Mouse (Mus musculus): ENCODE data around the gene Slc11a1. TPM values are rescaled to one million over a fixed set of nuclear protein-coding genes. Genes with fewer than 3 reads are reported as not detected.

The Slc11a1 gene
- total and polyA plus RNA-seq, 3 experiments, result 0.11 TPM; not detected in 2

GRCm38 (mm10) chr1:74364270-74364669 is 10.7 kb upstream of the Slc11a1 start:
- Histone ChIP-seq H3K79me2 (ENCODE audit: control insufficient read depth, insufficient read depth, low read length, poor library complexity) (no peaks in the 10 kb centered on the region), H3K9ac (ENCODE audit: control insufficient read depth, low read depth, low read length, poor library complexity, severe bottlenecking) (no peak overlapping the region), H3K36me3 (ENCODE audit: control insufficient read depth in 1 of 2, insufficient read depth in 2 of 2, low read length in 2 of 2) (peaks cover 0 to 3% of the 10 kb centered on the region in 2 experiments; a peak in 1 of 4 replicates), H3K4me1 (ENCODE audit: control insufficient read depth in 1 of 2, insufficient read depth in 2 of 2, low read length in 2 of 2) (peaks cover 0 to 11% of the 10 kb centered on the region in 2 experiments; a peak in 2 of 4 replicates), H3K27ac (ENCODE audit: control insufficient read depth, low read depth, low read length) (no peak overlapping the region), H3K27me3 (ENCODE audit: control insufficient read depth in 1 of 2, insufficient read depth in 2 of 2, low read length in 2 of 2) (no peaks in the 10 kb centered on the region), H3K4me3 (ENCODE audit: control insufficient read depth in 1 of 2, insufficient read depth in 1 of 2, low read depth in 2 of 2, low read length in 2 of 2) (no peak overlapping the region), H3K9me3 (replicated peaks; ENCODE audit: insufficient read depth, low read length) (no peaks in the 10 kb centered on the region)
- no peak for DNase-seq (ENCODE audit: low read depth, low spot score)
- TF ChIP-seq NRF1 (IDR thresholded peaks at IDR 0.05; ENCODE audit: insufficient read depth, low read depth, low read length, poor library complexity, severe bottlenecking) (no peak), RCOR1 (IDR thresholded peaks at IDR 0.05; ENCODE audit: low read depth, low read length) (no peak), CHD1 (IDR thresholded peaks at IDR 0.05; ENCODE audit: low read depth, low read length) (no peak), USF1 (IDR thresholded peaks at IDR 0.05; ENCODE audit: low read depth, low read length) (no peak), USF2 (IDR thresholded peaks at IDR 0.05; ENCODE audit: borderline replicate concordance in 1 of 2, insufficient read depth in 1 of 2, low read depth in 1 of 2, low read length in 2 of 2) (no peak), RAD21 (IDR thresholded peaks at IDR 0.05; ENCODE audit: low read depth, low read length) (no peak), CHD2 (IDR thresholded peaks at IDR 0.05; ENCODE audit: low read length) (no peak), ZC3H11A (IDR thresholded peaks at IDR 0.05; ENCODE audit: low read depth, low read length) (no peak), TBP (IDR thresholded peaks at IDR 0.05; ENCODE audit: low read depth, low read length) (no peak), UBTF (IDR thresholded peaks at IDR 0.05; ENCODE audit: borderline replicate concordance, insufficient read depth, low read depth, low read length) (no peak)

DNA sequence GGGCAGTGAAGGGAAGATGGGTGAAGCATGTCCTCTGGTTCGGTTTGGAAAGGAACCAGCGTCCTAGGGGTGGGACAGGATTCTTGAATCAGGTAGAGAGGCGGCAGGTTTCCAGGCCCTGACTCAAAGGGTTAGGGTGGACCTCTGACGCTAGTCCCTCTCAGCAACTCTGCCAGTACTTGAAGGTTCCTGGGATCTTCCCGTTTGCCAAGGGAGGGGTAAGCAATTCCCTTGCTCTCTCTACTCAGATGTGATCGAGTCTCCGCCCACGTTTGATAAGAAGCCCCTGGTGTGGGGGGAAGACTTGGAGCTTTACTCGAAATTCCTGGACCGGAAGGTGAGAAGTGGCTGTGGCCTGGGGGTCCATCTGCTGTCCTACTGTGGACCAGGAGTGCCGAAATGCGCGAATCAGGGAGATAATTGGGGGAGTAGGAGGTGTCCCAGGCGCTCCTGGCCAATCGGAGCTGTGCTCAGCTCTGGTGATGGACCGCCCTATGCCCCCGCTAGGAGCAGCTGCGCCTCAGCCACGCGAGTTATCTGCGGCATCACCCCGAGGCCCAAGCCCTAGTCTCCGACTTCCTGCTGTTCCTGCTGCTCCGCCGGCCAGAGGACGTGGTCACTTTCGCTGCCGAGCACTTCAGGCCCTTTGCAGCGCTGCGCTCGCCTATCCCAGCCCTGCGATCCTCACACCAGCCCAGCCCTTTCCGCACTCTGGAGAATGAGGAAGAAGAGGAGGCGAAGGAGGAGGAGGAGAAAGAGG is 6.9 kb upstream of the Slc11a1 start:
- Histone ChIP-seq H3K27me3 (ENCODE audit: control insufficient read depth in 1 of 2, insufficient read depth in 2 of 2, low read length in 2 of 2) (no peaks in the 10 kb centered on the region; a peak in 1 of 4 replicates), H3K4me1 (ENCODE audit: control insufficient read depth in 1 of 2, insufficient read depth in 2 of 2, low read length in 2 of 2) (peaks cover 0 to 11% of the 10 kb centered on the region in 2 experiments; a peak in 2 of 4 replicates), H3K9ac (ENCODE audit: control insufficient read depth, low read depth, low read length, poor library complexity, severe bottlenecking) (peak overlapping the region; percentile 35), H3K36me3 (ENCODE audit: control insufficient read depth in 1 of 2, insufficient read depth in 2 of 2, low read length in 2 of 2) (peaks cover 0 to 3% of the 10 kb centered on the region in 2 experiments; a peak in 1 of 4 replicates), H3K9me3 (replicated peaks; ENCODE audit: insufficient read depth, low read length) (no peaks in the 10 kb centered on the region), H3K79me2 (ENCODE audit: control insufficient read depth, insufficient read depth, low read length, poor library complexity) (no peaks in the 10 kb centered on the region), H3K27ac (ENCODE audit: control insufficient read depth, low read depth, low read length) (no peak overlapping the region), H3K4me3 (ENCODE audit: control insufficient read depth in 1 of 2, insufficient read depth in 1 of 2, low read depth in 2 of 2, low read length in 2 of 2) (peak overlapping the region; percentile 50 to 55)
- peak; percentile 87 for DNase-seq (ENCODE audit: low read depth, low spot score)
- peak; percentile 80 for TF ChIP-seq ZKSCAN1 (IDR thresholded peaks at IDR 0.05; ENCODE audit: low read depth, low read length)
- TF ChIP-seq MAZ (IDR thresholded peaks at IDR 0.05; ENCODE audit: low read depth, low read length), result 0 out of 2 replicates have a peak, but pooled peaks have one; percentile 30
- TF ChIP-seq SIN3A (IDR thresholded peaks at IDR 0.05; ENCODE audit: low read length), result no peak
- peak in 1 of 2 experiments; percentile 52; a peak in 1 of 4 replicates for TF ChIP-seq POLR2A (IDR thresholded peaks at IDR 0.05; ENCODE audit: control insufficient read depth in 1 of 2, insufficient read depth in 1 of 2, low read depth in 1 of 2, low read length in 2 of 2, poor library complexity in 1 of 2)
- peak; percentile 37; the same call in 1 of the 2 replicates for TF ChIP-seq NELFE (IDR thresholded peaks at IDR 0.05; ENCODE audit: low read depth, low read length)
- no peak for TF ChIP-seq KAT2A (conservative IDR thresholded peaks at IDR 0.05; ENCODE audit: low read depth, low read length)
- no peak; the same call in 1 of the 2 replicates for TF ChIP-seq ETS1 (IDR thresholded peaks at IDR 0.05; ENCODE audit: low read depth, low read length)
- no peak for TF ChIP-seq MYC (IDR thresholded peaks at IDR 0.05; ENCODE audit: low read depth, low read length)
- no peak for TF ChIP-seq USF1 (IDR thresholded peaks at IDR 0.05; ENCODE audit: low read depth, low read length)
- TF ChIP-seq GATA1 (IDR thresholded peaks at IDR 0.05; ENCODE audit: low read depth, low read length), result 0 out of 2 replicates have a peak, but pooled peaks have one; percentile 5
- 0 out of 2 replicates have a peak, but pooled peaks have one; percentile 17 for TF ChIP-seq MAX (IDR thresholded peaks at IDR 0.05; ENCODE audit: low read length)
- peak; percentile 65; the same call in 1 of the 2 replicates for TF ChIP-seq ELF1 (IDR thresholded peaks at IDR 0.05; ENCODE audit: low read depth, low read length)
